In the genomic region with DNA sequence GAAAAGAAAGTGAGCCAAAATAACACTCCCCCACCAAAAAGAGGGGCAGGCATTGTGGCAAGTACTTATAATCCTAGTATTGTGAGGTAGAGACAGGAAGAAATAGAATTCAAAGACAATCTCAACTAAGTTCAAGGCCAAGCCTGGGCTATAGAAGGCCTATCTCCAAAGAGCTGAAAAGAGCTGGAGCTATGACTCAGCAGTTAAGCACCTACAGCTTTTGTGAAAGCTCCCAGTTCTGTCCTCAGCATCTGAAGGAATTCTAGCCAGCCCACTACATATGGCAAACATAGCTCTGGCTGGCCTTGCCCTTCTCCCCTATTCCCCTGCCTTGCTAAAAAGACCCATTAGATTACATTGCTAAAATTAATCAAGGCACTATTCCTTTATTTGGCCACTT, we compare ENCODE assay signal across 21 mouse cellular contexts. TPM values are rescaled to one million over a fixed set of nuclear protein-coding genes. Genes with fewer than 3 reads are reported as not detected.
DNase-seq lines count a peak whose midpoint lies in the region; ATAC-seq and TF ChIP-seq lines count a peak whose summit lies in the region.
"Had no signal": no experiment of that assay in that cellular context is flagged by ENCODE, and none has a peak within 500 bp of the region (broad histone marks: within the 10 kb centered on the region; RNA-seq: fewer than 3 reads in every experiment).

No protein-coding gene starts in this region.

- H3K4me2 ChIP-seq in liver, postnatal 0 days (ENCODE audit: low read depth, low read length): no peak overlapping the region
- H3K4me2 ChIP-seq: embryonic facial prominence, embryonic 13.5 days; forebrain, embryonic 15.5 days; heart, embryonic 15.5 days; hindbrain, embryonic 13.5 days had no signal

- no peaks in the 10 kb centered on the region for H3K27me3 ChIP-seq in kidney, adult 2 months (replicated peaks; ENCODE audit: control insufficient read depth, insufficient read depth, low read length)
- H3K27me3 ChIP-seq in liver, postnatal 0 days (ENCODE audit: insufficient read depth, low read length): no peaks in the 10 kb centered on the region
- H3K27me3 ChIP-seq: CH12.LX; embryonic facial prominence, embryonic 13.5 days; forebrain, embryonic 15.5 days; heart, embryonic 15.5 days; hindbrain, embryonic 13.5 days had no signal

- H3K9ac ChIP-seq in liver, postnatal 0 days (replicated peaks): no peak overlapping the region
- H3K9ac ChIP-seq: forebrain, embryonic 15.5 days; heart, embryonic 15.5 days; hindbrain, embryonic 13.5 days had no signal

- TF ChIP-seq POLR2A in kidney, adult 2 months (IDR thresholded peaks at IDR 0.05; ENCODE audit: low read depth, low read length): no peak

- peak; percentile 75 for ATAC-seq in erythroid progenitor cell, adult 5-6 weeks (replicated peaks; ENCODE audit: low FRiP score, poor library complexity, severe bottlenecking)
- peak; percentile 21; the same call in 1 of the 2 replicates for ATAC-seq in liver, postnatal 0 days
- no peak for ATAC-seq in megakaryocyte, adult 5-6 weeks (ENCODE audit: poor library complexity, severe bottlenecking)
- ATAC-seq: forebrain, embryonic 15.5 days; hindbrain, postnatal 0 days had no signal

- TF ChIP-seq EP300 in liver, postnatal 0 days (IDR thresholded peaks at IDR 0.05; ENCODE audit: low read depth): no peak

- H3K27ac ChIP-seq in kidney, adult 2 months (ENCODE audit: insufficient read depth, low read depth, low read length): peak overlapping the region; percentile 34
- 0 out of 2 replicates have a peak overlapping the region, but pooled peaks have one; percentile 1 for H3K27ac ChIP-seq in liver, postnatal 0 days (ENCODE audit: low read depth)
- H3K27ac ChIP-seq: embryonic facial prominence, embryonic 13.5 days; forebrain, embryonic 15.5 days; heart, embryonic 15.5 days; hindbrain, embryonic 13.5 days; hindbrain, postnatal 0 days had no signal

- no peaks in the 10 kb centered on the region for H3K9me3 ChIP-seq in liver, postnatal 0 days (ENCODE audit: low read length)
- H3K9me3 ChIP-seq: embryonic facial prominence, embryonic 13.5 days; forebrain, embryonic 15.5 days; heart, embryonic 15.5 days; hindbrain, embryonic 13.5 days had no signal

- H3K4me3 ChIP-seq in kidney, adult 2 months (ENCODE audit: insufficient read depth, low read depth, low read length): no peak overlapping the region
- no peak overlapping the region for H3K4me3 ChIP-seq in liver, postnatal 0 days (ENCODE audit: low read depth, low read length)
- H3K4me3 ChIP-seq: embryonic facial prominence, embryonic 13.5 days; erythroblast, embryonic 14.5 days; forebrain, embryonic 15.5 days; heart, embryonic 15.5 days; hindbrain, embryonic 13.5 days had no signal

- DNase-seq in kidney, adult 2 months: no peak
- DNase-seq in kidney, adult 9 months: no peak
- peak; percentile 25 for DNase-seq in Muller cell, postnatal 12 days (ENCODE audit: inconsistent ontology term)
- DNase-seq in liver, postnatal 0 days: no peak
- no peak for DNase-seq in cerebellum, postnatal 36 days
- DNase-seq: adrenal gland, adult 8-10 months; adrenal gland, postnatal 36 days; cerebellum, adult 2 months; cerebellum, postnatal 10 days; gastrocnemius, postnatal 36 days; heart, adult 11 months; heart, postnatal 14 days had no signal

- H3K36me3 ChIP-seq in kidney, adult 2 months (ENCODE audit: control insufficient read depth, insufficient read depth, low read length): no peaks in the 10 kb centered on the region
- H3K36me3 ChIP-seq in liver, postnatal 0 days (replicated peaks; ENCODE audit: insufficient read depth, low read length): no peaks in the 10 kb centered on the region
- H3K36me3 ChIP-seq: embryonic facial prominence, embryonic 13.5 days; forebrain, embryonic 15.5 days; heart, embryonic 15.5 days; hindbrain, embryonic 13.5 days had no signal

- TF ChIP-seq CTCF in kidney, adult 2 months (conservative IDR thresholded peaks at IDR 0.05; ENCODE audit: insufficient read depth, insufficient read length, low read depth, low read length): no peak
- no peak for TF ChIP-seq CTCF in liver, postnatal 0 days (IDR thresholded peaks at IDR 0.05; ENCODE audit: low read depth)

- H3K4me1 ChIP-seq in kidney, adult 2 months (ENCODE audit: control insufficient read depth, insufficient read depth, low read length): peaks cover 6% of the 10 kb centered on the region; the same call in 1 of the 2 replicates
- peaks cover 10% of the 10 kb centered on the region for H3K4me1 ChIP-seq in liver, postnatal 0 days (ENCODE audit: insufficient read depth)

RNA-seq across cellular contexts. Expression of a gene that starts 5.9 kb away (rescaled TPM):
- 42.3 and 45.0 TPM in 2 replicates for polyA plus RNA-seq in kidney, adult 2 months (2012; rRNA removed)
- 15.1 and 40.0 TPM in 2 replicates for total RNA-seq in erythroid progenitor cell, adult 5-6 weeks (2015; ENCODE audit: low replicate concordance)
- total RNA-seq in erythroid progenitor cell, adult 5-6 weeks (2017; ENCODE audit: low replicate concordance): 25.1 and 34.4 TPM in 2 replicates
- polyA plus RNA-seq in liver, postnatal 0 days (2015; fragmentation: Nextera tagmentation; extraction: Ambion mirVana): 5.2 and 6.6 TPM in 2 replicates
- 27.2 and 29.7 TPM in 2 replicates for total RNA-seq in megakaryocyte, adult 5-6 weeks (2015)
- 48.3 and 49.7 TPM in 2 replicates for total RNA-seq in megakaryocyte, adult 5-6 weeks (2017)

RNA-seq across cellular contexts. Expression of a gene that starts 11.9 kb away (rescaled TPM):
- 31.2 and 34.1 TPM in 2 replicates for polyA plus RNA-seq in kidney, adult 2 months (2012; rRNA removed)
- 2.5 and 6.7 TPM in 2 replicates for total RNA-seq in erythroid progenitor cell, adult 5-6 weeks (2015; ENCODE audit: low replicate concordance)
- total RNA-seq in erythroid progenitor cell, adult 5-6 weeks (2017; ENCODE audit: low replicate concordance): 9.5 and 15.7 TPM in 2 replicates
- 12.1 and 13.3 TPM in 2 replicates for polyA plus RNA-seq in liver, postnatal 0 days (2015; fragmentation: Nextera tagmentation; extraction: Ambion mirVana)
- 19.2 and 19.4 TPM in 2 replicates for total RNA-seq in megakaryocyte, adult 5-6 weeks (2015)
- total RNA-seq in megakaryocyte, adult 5-6 weeks (2017): 22.7 and 26.8 TPM in 2 replicates

RNA-seq across cellular contexts. Expression of a gene that starts 23.3 kb away (rescaled TPM):
- 295 and 303 TPM in 2 replicates for polyA plus RNA-seq in kidney, adult 2 months (2012; rRNA removed)
- total RNA-seq in erythroid progenitor cell, adult 5-6 weeks (2015; ENCODE audit: low replicate concordance): 0.72 and 5.0 TPM in 2 replicates
- total RNA-seq in erythroid progenitor cell, adult 5-6 weeks (2017; ENCODE audit: low replicate concordance): 9.1 and 16.1 TPM in 2 replicates
- 178 and 188 TPM in 2 replicates for polyA plus RNA-seq in liver, postnatal 0 days (2015; fragmentation: Nextera tagmentation; extraction: Ambion mirVana)
- 19.7 and 23.5 TPM in 2 replicates for total RNA-seq in megakaryocyte, adult 5-6 weeks (2015)
- total RNA-seq in megakaryocyte, adult 5-6 weeks (2017): 14.8 and 28.3 TPM in 2 replicates

RNA-seq across cellular contexts. Expression of a gene that starts 29.4 kb away (rescaled TPM):
- 47.4 and 49.3 TPM in 2 replicates for polyA plus RNA-seq in kidney, adult 2 months (2012; rRNA removed)
- total RNA-seq in erythroid progenitor cell, adult 5-6 weeks (2015; ENCODE audit: low replicate concordance): 2,720 and 2,790 TPM in 2 replicates
- total RNA-seq in erythroid progenitor cell, adult 5-6 weeks (2017; ENCODE audit: low replicate concordance): 1,215 and 1,747 TPM in 2 replicates
- polyA plus RNA-seq in liver, postnatal 0 days (2015; fragmentation: Nextera tagmentation; extraction: Ambion mirVana): 517 and 539 TPM in 2 replicates
- total RNA-seq in megakaryocyte, adult 5-6 weeks (2015): 63.1 and 83.4 TPM in 2 replicates
- 31.2 and 41.1 TPM in 2 replicates for total RNA-seq in megakaryocyte, adult 5-6 weeks (2017)

RNA-seq across cellular contexts. Expression of a gene that starts 33.6 kb away (rescaled TPM):
- 192 and 299 TPM in 2 replicates for polyA plus RNA-seq in kidney, adult 2 months (2012; rRNA removed)
- 682 and 851 TPM in 2 replicates for total RNA-seq in erythroid progenitor cell, adult 5-6 weeks (2015; ENCODE audit: low replicate concordance)
- total RNA-seq in erythroid progenitor cell, adult 5-6 weeks (2017; ENCODE audit: low replicate concordance): 327 and 425 TPM in 2 replicates
- 1,409 and 1,489 TPM in 2 replicates for polyA plus RNA-seq in liver, postnatal 0 days (2015; fragmentation: Nextera tagmentation; extraction: Ambion mirVana)
- total RNA-seq in megakaryocyte, adult 5-6 weeks (2015): 2,100 and 2,121 TPM in 2 replicates
- total RNA-seq in megakaryocyte, adult 5-6 weeks (2017): 1,309 and 1,413 TPM in 2 replicates
